Mouse (Mus musculus) adipocyte (in vitro differentiated cells): ENCODE data around the gene Ltf.

ENCODE experiments used
- DNase-seq: peaks from one replicate; pipeline ENCODE4 v3.0.0-alpha.2; 2016; ENCODE audit warnings: low spot score

Ltf gene

DNA sequence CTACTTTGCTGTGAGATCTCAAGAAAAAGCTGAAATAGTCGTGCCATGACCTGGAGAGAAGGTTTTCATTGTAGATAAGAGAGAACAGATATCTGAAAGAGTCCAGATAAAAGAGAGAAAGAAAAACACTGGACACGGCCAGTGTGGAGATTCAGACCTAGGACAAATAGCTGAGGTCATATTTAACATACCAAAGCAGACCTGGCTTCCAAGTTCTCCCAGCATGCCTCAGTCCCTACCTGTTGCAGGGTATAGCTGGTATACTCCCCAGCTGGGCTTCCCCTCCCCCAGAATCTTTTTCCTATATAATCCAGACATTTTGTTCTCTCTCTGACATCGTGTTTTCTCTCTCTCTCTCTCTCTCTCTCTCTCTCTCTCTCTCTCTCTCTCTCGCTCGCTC is 68.9 kb downstream of the Ltf start:
- no peak for DNase-seq

DNA sequence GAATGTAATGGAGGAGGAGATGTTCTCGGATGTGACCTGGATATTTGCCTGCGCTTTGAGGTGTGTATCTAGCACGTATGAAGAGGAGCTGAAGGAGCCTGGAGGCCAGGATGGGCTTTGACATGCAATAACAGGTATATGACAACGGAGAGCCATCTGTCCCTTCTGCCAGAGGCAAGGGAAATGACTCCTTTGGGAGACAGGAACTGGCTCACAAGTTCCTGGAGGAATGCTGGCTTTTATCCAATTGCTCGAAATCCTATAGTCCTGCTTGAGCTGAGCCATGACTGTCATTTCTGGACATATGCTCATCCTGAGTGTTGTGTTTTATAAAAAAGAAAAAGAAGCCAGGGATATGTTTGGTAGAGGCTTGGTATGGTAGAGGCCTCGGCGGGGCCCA is 69.8 kb downstream of the Ltf start:
- DNase-seq: no peak
